Mouse (Mus musculus) embryo, embryonic 10.5 days (tissue): ENCODE measurements around the gene Trim11.

ENCODE experiments used
- DNase-seq: peaks from one replicate; pipeline ENCODE4 v3.0.0-alpha.2; 2015; ENCODE audit warnings: low spot score

The Trim11 gene

GRCm38 (mm10) chr11:59015052-59015451, 37.2 kb downstream of the Trim11 start:
- peak; percentile 49 for DNase-seq

- DNase-seq: peak; percentile 10
These were observed 48.5 kb downstream of the Trim11 start for GRCm38 (mm10) chr11:59026411-59026810.

DNA sequence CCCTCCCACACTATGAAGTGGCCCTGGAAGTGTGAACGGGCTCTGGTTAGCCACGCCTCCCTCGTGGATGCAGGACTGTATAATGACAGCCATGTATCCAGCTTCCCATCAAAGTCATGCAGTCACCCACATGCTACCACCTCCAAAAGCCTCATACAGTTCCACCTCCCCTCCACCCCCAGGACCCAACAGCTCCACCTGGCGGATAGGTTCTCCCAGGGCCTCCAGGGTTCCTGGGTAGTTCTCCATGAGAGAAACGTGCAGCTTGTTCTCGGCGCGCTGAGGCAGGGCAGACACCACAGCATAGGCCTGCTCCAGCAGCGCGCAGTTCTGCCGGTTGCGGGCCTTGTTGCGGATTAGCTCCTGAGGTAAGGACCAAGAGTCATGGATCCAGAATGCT, 51.1 kb downstream of the Trim11 start:
- no peak for DNase-seq
